Mouse (Mus musculus) neural tube, embryonic 14.5 days (tissue): ENCODE measurements around the gene Trim65. TPM values are rescaled to one million over a fixed set of nuclear protein-coding genes. Genes with fewer than 3 reads are reported as not detected.

Source experiments
- ATAC-seq: fragments of 200-750 bp; cut with Nextera tagmentation; 2 replicates; pipeline ENCODE4 v1.8.0; 2017; ENCODE audit warnings: low read depth, mild to moderate bottlenecking, moderate TSS enrichment, moderate library complexity
- H3K27ac ChIP-seq: fragments of 300-500 bp; sonication (generic); 2 replicates; pipeline ENCODE4 v1.5.1; 2014; ENCODE audit warnings: low read depth, mild to moderate bottlenecking, control low read depth, low read length, moderate library complexity, mixed read lengths
- H3K27me3 ChIP-seq: fragments of 300-500 bp; sonication (generic); 2 replicates; pipeline ENCODE4 v1.6.1; 2014; ENCODE audit warnings: low read length; ENCODE audit not compliant: control insufficient read depth, insufficient read depth
- H3K36me3 ChIP-seq: fragments of 300-500 bp; sonication (generic); 2 replicates; pipeline ENCODE4 v1.6.1; 2014; ENCODE audit warnings: low read length, mixed read lengths; ENCODE audit not compliant: control insufficient read depth, insufficient read depth
- H3K4me1 ChIP-seq: fragments of 300-500 bp; sonication (generic); 2 replicates; pipeline ENCODE4 v1.6.1; 2014; ENCODE audit warnings: low read length; ENCODE audit not compliant: control insufficient read depth, insufficient read depth
- H3K4me2 ChIP-seq: fragments of 300-500 bp; sonication (generic); 2 replicates; pipeline ENCODE4 v1.6.1; 2014; ENCODE audit warnings: mild to moderate bottlenecking, low read depth, low read length, control low read depth
- H3K4me3 ChIP-seq: fragments of 300-500 bp; sonication (generic); 2 replicates; pipeline ENCODE4 v1.5.1; 2014; ENCODE audit warnings: low read depth, low read length, control low read depth, mixed read lengths
- H3K9ac ChIP-seq: fragments of 300-500 bp; sonication (generic); replicated peaks from 2 replicates; pipeline ENCODE4 v1.6.1; 2014; ENCODE audit warnings: low read depth, mild to moderate bottlenecking, control low read depth, low read length, mixed read lengths
- H3K9me3 ChIP-seq: fragments of 300-500 bp; sonication (generic); 2 replicates; pipeline ENCODE4 v1.6.1; 2016; ENCODE audit warnings: low read length; ENCODE audit not compliant: control insufficient read depth
- WGBS: fragments of 180-500 bp; shearing (Covaris S2); extraction: QIAGEN DNeasy Blood & Tissue Kit; methylation state at CpG from one replicate; pipeline ENCODE4 v1.1.7; 2014; 5-methylcytosine and 5-hydroxymethylcytosine counted together
- polyA plus RNA-seq: library from polyadenylated mRNA; unstranded; fragments of >200 nt; fragmentation: Nextera tagmentation; extraction: Ambion mirVana; gene quantifications from 2 replicates; pipeline ENCODE4 v1.2.1, GENCODE M21; 2014

Gene Trim65
- polyA plus RNA-seq, 1 experiment from 2014 or later, result 3.1 TPM

DNA sequence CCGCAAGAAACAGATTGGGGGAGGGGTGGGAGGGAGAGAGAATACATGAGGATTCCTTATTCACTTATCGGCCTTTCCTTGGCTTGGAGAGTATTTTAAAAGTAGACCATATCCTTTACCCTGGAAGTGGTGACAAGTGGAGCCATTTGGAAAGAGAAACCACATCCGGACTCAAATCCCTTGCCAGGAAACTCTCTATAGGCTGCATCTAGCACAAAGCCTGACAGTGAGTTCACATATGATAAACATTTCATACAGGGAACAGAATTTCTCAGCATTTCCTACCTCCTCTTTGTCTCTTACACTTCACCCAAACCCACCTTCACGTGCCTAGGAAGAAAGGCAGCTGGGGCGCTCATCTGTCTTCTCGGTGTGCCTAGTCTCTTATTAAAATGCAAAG, 36.3 kb upstream of the Trim65 start:
- no peak for ATAC-seq
- Histone ChIP-seq H3K27me3 (no peaks in the 10 kb centered on the region), H3K36me3 (peaks cover 13% of the 10 kb centered on the region; the same call in 1 of the 2 replicates), H3K9me3 (no peaks in the 10 kb centered on the region), H3K4me3 (peak overlapping the region; percentile 67), H3K27ac (peak overlapping the region; percentile 88), H3K4me2 (peak overlapping the region; percentile 87), H3K9ac (peak overlapping the region; percentile 91), H3K4me1 (peaks cover 23% of the 10 kb centered on the region)
- 7% methylated on average over 6 of the region's 6 CpGs for WGBS

DNA sequence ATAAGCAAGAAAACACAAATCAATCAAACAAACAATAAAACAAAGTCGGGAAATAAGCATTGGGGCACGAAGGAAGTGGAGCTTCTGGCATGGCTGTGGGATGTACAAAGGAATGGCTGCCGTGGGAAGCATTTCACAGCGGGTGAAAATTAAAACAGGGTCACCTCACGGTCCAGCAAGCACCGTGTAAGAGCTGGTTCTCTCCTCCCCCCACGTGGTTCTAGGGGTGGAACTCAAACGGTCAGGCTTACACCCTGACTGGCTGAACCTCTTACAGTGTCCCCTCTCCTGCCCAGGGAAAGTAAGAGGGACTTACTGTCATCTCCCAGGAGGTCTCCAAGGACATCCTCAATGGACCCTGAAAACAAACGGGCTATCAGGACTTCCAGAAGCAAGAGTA, 32.1 kb upstream of the Trim65 start:
- H3K9ac ChIP-seq, result no peak overlapping the region
- no peak for ATAC-seq
- no peaks in the 10 kb centered on the region for H3K27me3 ChIP-seq
- H3K27ac ChIP-seq, result no peak overlapping the region
- H3K4me3 ChIP-seq, result no peak overlapping the region
- no peak overlapping the region for H3K4me2 ChIP-seq
- peaks cover 23% of the 10 kb centered on the region for H3K4me1 ChIP-seq
- H3K9me3 ChIP-seq, result no peaks in the 10 kb centered on the region
- peaks cover 22% of the 10 kb centered on the region for H3K36me3 ChIP-seq
- 17% methylated on average over 9 of the region's 9 CpGs for WGBS

DNA sequence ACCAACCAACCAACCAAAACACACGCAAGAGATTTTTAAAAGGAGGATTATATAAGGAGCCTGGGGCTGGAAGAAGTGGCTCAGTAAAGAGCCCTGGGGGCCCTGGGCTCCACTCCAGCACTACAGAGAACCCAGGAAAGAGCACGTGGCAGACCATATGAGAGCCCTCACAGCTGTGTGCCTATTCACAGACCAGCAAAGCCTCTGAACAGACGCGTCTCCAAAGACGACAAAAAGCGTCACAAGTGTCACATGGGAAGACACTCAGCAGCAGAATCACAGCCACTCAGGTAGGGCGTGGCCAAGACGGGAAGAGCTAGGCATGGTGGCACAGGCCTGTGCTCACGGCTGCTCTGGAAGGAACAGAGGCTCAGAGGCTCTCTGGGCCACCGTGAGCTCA, 31.2 kb upstream of the Trim65 start:
- Histone ChIP-seq H3K27ac (no peak overlapping the region), H3K36me3 (peaks cover 25% of the 10 kb centered on the region), H3K9me3 (no peaks in the 10 kb centered on the region), H3K4me2 (no peak overlapping the region), H3K4me1 (peaks cover 21% of the 10 kb centered on the region), H3K27me3 (no peaks in the 10 kb centered on the region), H3K9ac (no peak overlapping the region), H3K4me3 (no peak overlapping the region)
- whole genome bisulfite sequencing, result 63% methylated on average over 10 of the region's 10 CpGs
- ATAC-seq, result no peak

DNA sequence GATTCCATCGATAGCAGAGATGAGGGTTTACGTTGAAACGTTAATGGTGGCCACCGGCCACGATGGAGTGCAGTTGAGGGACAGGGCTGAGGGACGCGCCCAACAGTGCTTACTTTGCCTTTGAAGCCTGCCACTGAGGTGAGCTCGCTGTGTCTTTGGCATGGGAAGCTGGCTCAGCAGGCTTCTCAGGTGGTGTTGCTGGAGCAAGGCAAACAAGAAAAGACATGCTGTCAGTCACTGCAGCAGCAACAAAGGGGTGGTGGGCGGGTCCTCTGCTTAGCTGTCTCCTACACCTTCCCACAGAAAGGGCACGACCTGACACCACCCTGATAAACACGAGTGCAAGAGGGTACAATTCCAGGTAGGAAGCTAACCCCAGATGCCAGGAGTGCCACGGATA, 30.4 kb upstream of the Trim65 start:
- Histone ChIP-seq H3K27me3 (no peaks in the 10 kb centered on the region), H3K9ac (no peak overlapping the region), H3K4me1 (peaks cover 13% of the 10 kb centered on the region), H3K4me3 (no peak overlapping the region), H3K36me3 (peaks cover 31% of the 10 kb centered on the region), H3K9me3 (no peaks in the 10 kb centered on the region), H3K27ac (no peak overlapping the region), H3K4me2 (no peak overlapping the region)
- 72% methylated on average over 12 of the region's 12 CpGs for WGBS
- no peak for ATAC-seq

DNA sequence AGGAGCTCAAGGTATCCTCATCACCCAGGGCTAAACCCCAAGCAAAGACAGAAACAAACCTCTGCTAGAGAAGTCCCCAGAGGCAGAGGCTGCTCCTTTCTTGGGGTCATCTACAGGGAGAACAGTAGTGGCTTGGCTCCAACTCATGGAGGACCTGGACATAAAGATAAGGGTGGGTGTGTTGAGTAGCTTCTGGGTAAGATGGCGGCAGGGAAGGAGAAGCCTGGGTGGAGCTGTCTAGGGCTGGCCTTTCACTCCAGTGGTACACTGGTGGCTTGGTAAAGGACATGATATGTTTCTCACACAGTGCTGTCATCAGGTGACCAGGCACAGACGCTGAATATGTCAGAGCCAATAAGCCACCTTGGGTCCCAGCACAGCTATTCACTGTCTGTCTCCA, 20.0 kb upstream of the Trim65 start:
- H3K27ac ChIP-seq, result no peak overlapping the region
- H3K36me3 ChIP-seq, result peaks cover 79% of the 10 kb centered on the region
- no peak overlapping the region for H3K4me2 ChIP-seq
- no peaks in the 10 kb centered on the region for H3K9me3 ChIP-seq
- no peak overlapping the region for H3K4me3 ChIP-seq
- ATAC-seq, result no peak
- H3K9ac ChIP-seq, result no peak overlapping the region
- WGBS, result 86% methylated on average over 2 of the region's 2 CpGs
- H3K4me1 ChIP-seq, result no peaks in the 10 kb centered on the region
- no peaks in the 10 kb centered on the region for H3K27me3 ChIP-seq

DNA sequence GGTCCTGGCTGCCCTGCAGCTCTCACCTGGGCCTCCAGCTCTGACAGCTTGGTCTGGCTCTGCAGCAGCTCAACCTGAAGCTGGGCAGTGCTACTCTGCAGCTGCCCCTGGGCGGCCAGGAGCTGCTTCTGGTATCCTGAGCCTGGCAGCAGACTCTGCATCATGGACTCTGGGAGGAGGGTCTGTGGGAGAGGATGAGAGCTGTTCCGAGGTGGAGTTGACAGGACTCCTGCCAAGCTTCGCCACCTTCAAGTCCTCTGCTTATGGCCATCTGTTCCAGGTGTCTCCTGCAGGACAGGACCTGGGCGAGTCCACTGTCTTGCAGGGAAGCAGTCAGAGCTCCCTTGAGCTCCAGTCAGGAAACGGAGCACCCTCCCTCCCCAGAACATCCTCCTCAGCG, 18.4 kb upstream of the Trim65 start:
- no peak for ATAC-seq
- peaks cover 77% of the 10 kb centered on the region for H3K36me3 ChIP-seq
- H3K9me3 ChIP-seq, result no peaks in the 10 kb centered on the region
- H3K4me3 ChIP-seq, result no peak overlapping the region
- WGBS, result 93% methylated on average over 6 of the region's 6 CpGs
- no peak overlapping the region for H3K9ac ChIP-seq
- no peaks in the 10 kb centered on the region for H3K4me1 ChIP-seq
- no peaks in the 10 kb centered on the region for H3K27me3 ChIP-seq
- no peak overlapping the region for H3K27ac ChIP-seq
- no peak overlapping the region for H3K4me2 ChIP-seq

DNA sequence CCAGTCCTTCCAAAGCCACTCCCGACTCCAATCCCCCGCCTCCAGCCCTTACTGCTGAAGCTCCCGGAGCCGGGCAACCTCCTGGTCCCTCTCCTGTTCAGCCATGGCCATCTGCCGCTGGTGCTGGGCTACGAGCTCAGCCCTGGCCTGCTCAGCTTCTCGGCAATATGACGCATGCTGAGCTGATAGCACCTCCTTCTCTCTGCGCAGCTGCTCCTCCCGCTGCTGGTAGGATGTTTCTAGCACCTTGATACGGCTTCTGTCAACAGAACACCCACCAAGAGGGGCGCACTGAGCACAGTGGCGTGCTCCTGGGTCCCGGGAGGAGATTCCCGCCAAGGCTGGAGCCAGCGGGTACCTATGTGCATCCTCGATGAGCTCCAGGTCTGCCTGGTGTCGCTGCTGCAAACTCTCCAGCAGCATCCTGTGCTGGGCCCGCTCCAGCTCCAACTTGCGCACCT, 17.9 kb upstream of the Trim65 start:
- Histone ChIP-seq H3K36me3 (peaks cover 74% of the 10 kb centered on the region), H3K4me3 (no peak overlapping the region), H3K9ac (no peak overlapping the region), H3K4me2 (no peak overlapping the region), H3K4me1 (no peaks in the 10 kb centered on the region), H3K27ac (no peak overlapping the region), H3K27me3 (no peaks in the 10 kb centered on the region), H3K9me3 (no peaks in the 10 kb centered on the region)
- 64% methylated on average over 20 of the region's 20 CpGs for WGBS
- ATAC-seq, result no peak

DNA sequence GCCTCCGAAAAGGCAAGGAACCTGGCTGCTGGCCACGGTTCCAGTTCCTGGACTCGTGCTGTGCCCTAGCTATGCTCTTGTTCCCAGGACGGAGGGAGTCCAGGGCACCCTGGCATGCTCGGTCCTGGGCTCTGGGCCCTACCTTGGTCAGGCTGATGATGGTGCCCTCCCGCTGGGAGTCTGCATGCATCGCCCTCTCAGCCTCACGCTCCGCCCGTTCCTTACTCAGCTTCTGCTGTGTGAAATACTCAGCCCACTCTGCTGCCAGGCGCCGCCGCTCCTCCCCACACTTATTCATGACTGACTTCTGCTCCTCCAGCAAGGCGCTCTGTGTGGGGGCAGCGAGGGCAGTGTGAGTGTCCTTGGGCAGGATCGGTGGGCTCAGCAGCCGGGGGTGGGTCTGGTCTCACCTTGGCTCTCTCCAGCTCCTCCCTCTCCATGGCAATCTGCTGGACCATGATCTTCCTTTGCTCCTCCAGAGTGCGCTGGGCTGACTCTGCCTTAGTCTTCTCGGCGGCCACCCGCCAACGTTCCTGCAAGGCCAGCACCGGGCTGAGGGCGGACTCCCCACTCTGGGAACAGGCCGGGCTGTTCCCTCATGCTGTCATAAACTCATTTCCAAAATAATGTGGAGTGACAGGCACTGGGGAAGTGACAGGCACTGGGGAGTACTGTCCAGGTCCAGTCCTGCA, 15.5 kb upstream of the Trim65 start:
- no peak for ATAC-seq
- peaks cover 59% of the 10 kb centered on the region for H3K36me3 ChIP-seq
- no peaks in the 10 kb centered on the region for H3K27me3 ChIP-seq
- no peak overlapping the region for H3K9ac ChIP-seq
- H3K4me2 ChIP-seq, result no peak overlapping the region
- 73% methylated on average over 25 of the region's 25 CpGs for WGBS
- H3K27ac ChIP-seq, result no peak overlapping the region
- H3K9me3 ChIP-seq, result no peaks in the 10 kb centered on the region
- no peak overlapping the region for H3K4me3 ChIP-seq
- H3K4me1 ChIP-seq, result no peaks in the 10 kb centered on the region

DNA sequence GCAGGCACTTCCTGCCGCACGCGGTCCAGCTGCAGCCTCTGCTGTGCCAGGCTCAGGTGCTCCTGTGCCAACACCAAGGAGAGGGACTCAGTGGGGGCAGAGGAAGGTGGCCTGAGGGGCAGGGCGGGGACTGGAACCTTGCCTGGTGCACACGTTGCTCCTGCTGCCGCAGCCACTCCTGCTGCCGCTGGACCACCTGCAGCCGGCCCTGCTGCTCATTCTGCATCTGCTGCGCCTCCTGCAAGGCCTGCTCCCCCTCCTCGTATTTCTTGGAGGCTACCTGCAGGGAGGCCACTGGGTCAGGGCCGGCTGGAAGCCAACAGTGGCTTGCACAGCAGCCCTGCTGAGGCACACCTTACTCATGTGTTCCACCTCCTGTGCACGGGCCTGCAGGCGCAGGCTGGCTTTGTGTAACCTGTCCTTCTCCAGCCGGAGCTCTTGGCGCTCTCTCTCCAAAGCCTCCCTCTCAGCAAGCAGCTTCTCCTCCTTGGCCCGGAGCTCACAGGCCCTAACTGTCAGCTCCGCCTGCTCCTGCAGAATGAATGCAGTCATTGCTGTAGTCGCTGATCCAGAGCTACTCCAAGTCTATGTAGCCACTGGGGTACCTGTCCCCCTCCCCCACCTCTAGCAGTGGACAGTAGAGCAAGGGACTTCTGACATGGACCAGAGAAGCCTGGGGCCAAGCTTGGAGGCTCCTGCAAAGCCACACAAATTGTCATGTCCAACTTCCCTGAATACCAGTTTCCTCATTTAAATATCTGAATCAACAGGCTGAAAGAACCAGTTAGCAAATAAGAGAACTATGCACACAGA, 14.8 kb upstream of the Trim65 start:
- no peak overlapping the region for H3K4me2 ChIP-seq

More for the DNA sequence above, 14.8 kb upstream of the Trim65 start:
- Histone ChIP-seq H3K27ac (no peak overlapping the region), H3K9ac (no peak overlapping the region), H3K36me3 (peaks cover 56% of the 10 kb centered on the region), H3K9me3 (no peaks in the 10 kb centered on the region), H3K27me3 (no peaks in the 10 kb centered on the region), H3K4me1 (no peaks in the 10 kb centered on the region), H3K4me3 (no peak overlapping the region)
- 63% methylated on average over 17 of the region's 18 CpGs for WGBS
- ATAC-seq, result no peak
